Mouse (Mus musculus) gastrocnemius, postnatal 4 days (tissue): ENCODE data around the gene Mprip. TPM values are rescaled to one million over a fixed set of nuclear protein-coding genes. Genes with fewer than 3 reads are reported as not detected.

Experiments
- DNase-seq, 2 experiments: peaks; one replicate each; pipeline ENCODE4 v3.0.0; 2021 to 2022; ENCODE audit warnings: low spot score in 2 of 2, mixed read lengths in 2 of 2
- total RNA-seq, 2 experiments: library from RNA; stranded (reverse); gene quantifications; 2 replicates each; pipeline ENCODE4 v1.2.3; 2021

The Mprip gene
- total RNA-seq, 2 experiments from 2014 or later = 213 to 215 TPM

DNA sequence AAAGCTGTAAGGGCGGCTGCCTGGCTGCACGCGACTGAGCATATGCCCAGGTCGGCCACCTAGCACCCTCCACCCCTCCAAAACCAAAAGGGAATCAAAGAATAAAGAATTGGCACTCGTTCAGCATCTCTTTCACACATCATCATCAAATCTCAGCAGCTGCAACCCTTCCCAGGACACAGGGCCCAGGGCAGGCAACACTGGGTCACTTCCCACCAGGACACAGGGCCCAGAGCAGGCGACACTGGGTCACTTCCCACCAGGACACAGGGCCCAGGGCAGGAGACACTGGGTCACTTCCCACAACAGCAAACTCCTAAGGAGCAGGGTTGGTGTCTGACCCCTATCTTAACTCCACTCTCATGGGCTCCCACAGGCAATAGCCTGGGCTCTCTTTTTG, 132.3 kb downstream of the Mprip start:
- no peak for DNase-seq

DNA sequence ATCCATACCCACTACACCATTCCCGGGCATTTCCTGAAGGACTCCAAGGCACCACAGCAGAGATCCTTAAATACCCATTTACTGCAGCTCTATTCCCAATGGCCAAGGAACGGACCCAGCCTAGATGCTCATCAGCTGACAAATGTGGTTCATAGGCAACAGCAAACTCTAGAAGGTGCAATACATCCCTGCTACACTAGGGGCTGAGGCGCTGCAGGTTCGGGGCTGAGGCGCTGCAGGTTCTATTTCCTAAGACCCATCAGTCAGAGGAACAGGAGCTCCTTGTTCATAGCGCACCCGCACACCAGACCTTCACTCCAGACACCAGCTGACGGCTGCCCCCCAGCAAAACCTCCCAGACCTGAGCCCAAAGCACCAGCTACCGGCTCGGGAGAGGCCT, 139.3 kb downstream of the Mprip start:
- no peak for DNase-seq

DNA sequence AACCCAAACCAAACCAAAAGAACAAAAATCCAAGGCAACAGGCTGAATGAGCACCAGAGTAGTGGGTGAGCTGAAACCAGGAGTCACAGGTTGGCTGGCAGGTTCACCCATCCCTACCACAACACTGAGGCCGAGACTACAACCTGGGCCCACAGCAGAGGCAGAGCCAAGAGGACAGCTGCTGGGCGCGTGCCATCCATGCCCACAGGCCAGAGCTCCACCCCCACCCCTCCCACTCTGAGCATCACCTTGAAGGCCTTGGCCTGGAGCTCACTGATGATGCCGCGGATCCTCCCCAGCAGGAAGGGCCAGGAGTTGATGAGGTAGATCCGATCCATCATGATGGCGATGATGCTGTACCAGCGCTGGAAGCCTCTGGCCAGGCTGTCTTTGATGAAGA, 140.8 kb downstream of the Mprip start:
- no peak for DNase-seq

DNA sequence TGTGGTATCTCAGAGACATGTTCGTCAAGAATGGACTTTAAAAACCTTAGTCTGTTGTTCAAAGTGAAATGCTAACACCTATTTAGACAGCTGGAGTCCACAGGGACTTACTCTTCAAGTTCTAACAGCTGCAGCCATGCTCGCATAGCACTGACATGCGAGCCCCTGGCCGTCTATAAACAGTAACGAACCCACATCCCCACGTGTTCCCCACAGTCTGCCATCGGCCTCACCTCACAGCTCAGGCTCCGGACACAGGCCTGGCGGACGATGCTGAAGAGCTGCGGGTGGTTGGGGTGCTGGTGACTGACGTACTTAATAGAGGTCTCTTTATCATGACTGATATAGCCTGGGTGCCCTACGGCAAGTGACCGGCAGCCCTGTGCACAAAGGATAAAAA, 142.4 kb downstream of the Mprip start:
- no peak for DNase-seq

DNA sequence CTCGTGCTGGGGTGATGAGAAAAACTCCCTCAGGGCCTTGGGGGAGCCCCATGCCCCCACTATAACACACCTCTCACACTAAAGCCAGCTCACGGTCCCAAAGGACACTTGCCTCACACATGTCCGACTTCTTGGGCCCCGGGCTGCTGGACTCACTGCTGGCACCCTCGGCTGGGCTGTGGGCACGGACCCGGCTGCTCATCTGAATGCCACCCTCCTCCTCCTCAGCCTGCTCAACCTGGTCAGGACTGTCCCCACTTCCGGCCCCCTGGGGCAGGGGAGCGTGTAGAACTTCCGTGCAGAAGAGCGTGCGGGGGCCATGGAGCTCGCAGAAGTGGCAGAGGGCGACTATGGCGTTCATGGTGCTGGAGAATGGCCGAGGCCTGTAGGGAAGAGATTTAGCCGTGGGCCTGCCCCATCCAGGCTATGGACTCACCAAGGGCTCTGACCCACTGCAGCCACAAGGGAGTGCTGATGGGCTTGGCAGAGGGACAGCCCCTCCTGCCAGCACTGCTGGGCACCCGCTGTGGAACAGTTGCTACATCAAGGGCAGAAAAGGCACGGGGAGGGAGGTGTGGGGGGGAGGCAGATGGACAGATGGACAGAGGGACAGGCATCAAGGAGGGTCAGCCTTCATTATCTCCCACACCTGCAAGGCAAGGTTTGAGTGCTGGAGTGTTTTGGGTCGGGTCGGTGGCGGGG, 143.5 kb downstream of the Mprip start:
- no peak for DNase-seq

DNA sequence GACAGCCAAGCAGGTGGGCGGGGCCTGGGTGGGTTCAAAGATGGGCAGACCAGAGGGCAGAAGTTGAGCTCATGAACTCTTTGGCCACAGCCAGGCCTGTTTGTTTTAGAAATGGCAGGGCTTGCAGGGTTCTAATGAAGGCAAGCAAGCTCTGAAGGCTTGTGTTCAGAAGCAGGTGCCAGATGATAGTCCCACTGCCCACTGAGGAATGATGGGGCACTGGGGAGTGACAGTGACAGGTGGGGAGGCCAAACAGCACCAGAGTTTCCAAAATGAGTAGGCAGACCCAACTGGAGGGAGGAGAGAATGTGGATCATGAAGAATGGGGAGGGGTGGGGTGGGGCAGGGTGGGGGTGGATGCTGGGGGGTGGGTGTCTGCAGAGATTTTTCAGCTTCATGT, 144.2 kb downstream of the Mprip start:
- no peak for DNase-seq

DNA sequence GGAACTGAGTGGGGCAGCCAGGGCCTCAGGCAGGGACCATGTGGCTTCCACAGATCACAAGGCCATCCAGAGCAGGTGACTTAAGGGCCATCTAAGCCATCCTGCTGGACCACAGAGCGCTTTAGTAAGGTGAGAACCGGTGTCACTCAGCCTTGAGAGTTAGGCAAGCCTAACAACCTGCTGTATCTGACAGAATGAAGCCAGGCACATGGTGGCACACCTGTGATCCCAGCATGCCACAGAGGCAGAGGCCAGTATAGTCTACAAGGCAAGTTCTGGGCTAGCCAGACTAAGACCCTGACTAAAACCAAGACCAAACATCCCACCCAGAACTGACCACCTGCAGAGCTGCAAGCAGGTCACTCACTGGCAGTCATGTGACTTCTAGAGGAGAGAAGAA, 144.6 kb downstream of the Mprip start:
- DNase-seq = no peak

DNA sequence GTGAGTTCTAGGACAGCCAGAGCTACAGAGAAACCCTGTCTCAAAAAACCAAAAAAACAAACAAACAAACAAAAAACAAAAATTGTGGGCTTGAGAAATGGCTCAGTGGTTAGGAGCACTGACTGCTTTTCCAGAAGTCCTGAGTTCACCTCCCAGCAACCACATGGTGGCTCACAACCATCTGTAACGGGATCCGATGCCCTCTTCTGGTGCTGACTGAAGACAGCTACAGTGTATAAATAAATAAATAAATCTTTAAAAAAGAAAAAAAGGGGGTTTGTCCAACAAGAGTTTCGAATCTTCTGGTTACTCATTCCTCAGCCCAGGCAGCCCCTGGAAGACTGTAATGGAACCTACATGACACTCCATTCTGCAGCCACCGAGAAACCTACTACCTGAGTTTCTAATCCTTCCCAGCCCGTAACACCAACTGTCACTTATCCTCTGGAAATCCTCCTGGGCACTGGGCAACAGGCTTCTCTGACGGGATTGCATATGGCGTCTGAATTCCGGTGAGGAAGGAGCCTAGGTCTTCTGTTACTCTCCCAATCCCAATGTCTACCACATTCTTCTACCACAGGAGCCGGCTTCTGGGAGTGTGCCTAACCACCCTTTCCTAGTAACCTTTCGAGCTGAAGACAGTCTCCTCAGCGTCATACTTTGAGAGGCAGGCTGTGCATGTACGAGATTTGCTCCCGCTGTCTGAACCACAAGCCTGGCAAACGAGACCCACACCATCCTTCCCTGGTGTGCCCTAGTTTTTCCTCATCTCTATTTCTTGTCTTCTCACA, 147.3 kb downstream of the Mprip start:
- no peak for DNase-seq

DNA sequence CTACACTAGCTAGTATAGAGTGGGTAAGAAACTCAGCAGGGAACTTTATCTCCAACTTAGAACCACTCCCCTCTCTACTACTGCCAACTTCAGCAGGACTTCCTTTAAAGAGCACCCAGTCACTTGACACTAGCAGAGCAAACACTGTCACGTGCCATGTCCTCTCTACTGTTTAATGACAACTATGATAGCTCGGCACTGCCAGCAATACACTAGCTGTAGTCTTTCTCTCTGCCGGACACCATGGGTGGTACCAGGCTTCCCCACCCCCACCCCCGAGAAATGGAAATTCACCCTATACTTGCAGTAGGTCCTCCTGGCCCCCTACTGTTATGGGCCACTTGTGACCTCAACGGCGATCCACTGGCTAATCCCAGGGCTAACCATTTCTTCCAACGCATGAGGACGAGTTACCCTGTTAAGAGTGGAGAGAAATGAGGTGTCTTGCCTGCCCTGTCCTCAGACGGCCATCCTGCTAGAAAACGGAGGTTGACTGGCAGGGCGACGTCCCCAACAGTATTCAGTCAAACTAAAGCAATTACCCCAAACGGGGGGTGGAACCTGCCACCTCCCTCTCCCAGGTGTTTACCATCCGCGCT, 148.1 kb downstream of the Mprip start:
- DNase-seq = no peak

DNA sequence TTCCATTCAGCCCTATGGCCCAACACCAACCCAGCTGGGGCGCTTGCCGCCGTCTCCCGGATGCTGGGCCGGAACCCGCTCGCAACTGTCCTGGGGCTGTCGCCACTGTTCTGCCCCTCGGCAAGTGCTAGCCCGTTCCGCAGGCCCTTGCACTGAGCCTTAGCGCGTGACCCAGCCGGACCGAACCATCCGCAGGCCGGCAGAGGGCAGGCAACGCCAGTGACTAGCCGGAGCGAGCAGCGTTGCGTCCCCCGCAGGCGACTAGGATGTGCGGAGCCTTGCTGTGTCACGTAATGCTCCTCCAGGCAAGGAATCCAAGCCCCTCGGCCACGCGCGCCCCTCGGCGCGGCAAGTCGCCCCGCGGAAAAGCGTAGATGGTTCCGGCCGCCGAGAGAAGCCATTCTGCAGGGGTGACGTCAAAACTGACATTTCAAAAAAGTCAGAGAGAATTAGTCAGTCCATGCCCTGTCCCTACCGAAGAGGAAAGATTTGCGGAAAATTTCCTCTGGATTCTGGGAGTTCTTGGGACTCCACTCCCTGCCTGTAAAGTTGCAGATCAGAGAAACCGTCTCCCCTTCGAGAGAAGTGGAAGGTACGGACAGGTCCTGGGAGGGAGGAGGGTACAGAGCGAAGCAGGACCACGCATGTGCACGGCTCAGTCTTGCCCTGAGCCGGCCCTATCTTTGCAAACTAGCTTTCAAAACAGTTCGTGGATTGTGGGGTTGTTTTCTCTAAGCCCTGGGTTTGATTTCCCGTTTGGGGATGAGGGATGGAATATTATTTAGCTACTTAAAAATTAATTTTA, 148.8 kb downstream of the Mprip start, which contains the start of gene Flcn:
Gene Flcn, minus strand, starts transcription at position 347 of the 805 bp plus-strand sequence.
- DNase-seq = peak; percentile 57 to 85

DNA sequence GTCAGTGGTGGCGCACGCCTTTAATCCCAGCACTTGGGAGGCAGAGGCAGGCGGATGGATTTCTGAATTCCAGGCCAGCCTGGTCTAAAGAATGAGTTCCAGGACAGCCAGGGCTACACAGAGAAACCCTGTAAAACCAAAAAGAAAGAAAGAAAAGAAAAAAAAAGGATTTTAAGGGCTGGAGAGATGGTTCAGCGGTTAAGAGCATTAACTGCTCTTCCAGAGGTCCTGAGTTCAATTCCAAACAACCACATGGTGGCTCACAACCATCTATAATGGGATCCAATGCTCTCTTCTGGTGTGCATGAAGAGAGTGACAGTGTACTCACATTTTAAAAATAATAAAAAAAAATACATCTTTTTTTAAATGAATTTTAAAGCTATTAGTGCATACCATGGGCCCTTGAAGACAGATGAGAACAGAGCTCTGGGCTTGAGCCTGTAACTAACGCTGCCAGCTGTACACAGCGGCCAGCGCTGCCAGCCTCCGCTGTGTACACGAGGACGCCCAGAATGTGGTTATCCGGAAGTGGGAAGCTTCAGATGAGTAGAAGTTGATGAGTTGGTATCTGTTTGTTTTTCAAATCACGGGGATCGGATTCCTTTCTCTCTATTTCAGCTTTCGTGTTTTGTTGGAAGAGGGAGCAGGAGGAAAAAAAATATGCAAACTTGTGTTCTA, 149.5 kb downstream of the Mprip start:
- no peak for DNase-seq

DNA sequence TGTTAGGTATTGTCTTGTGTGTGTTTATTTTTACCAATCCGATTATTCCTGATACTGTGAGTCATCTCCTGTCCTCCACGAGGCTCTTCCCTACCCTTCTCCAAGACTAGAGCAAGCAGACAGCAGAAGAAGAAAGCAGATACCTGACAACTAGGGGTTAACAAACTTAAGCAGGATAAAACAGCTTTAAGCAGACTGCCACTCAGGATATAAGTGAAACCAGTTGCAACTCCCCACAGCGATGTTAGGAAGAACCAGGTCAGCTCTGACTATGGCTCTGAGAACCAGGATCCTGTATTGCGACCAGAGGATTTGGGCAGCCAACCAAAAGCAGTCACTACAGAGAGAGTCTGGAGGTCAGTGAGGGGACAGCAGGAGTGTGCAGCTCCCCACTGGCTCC, 150.1 kb downstream of the Mprip start:
- no peak for DNase-seq

DNA sequence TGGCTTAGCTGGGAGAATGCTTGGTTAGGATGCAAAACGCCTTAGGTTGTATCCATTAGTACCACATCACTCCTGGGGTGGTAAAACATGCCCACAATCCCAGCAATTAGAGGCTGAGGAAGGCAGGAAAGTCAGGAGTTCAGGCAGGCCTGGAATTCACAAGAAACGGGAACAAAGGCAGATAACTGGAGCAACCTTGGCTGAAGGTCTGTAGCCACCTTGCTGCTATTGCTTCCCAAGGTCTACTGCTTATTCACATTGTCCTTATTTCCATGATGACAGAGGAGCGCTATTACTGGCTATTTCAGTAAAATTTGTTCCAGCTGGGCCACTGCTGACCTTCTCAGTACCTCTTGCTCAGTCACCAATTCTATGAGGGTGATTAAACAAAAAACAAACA, 152.2 kb downstream of the Mprip start:
- DNase-seq = no peak

DNA sequence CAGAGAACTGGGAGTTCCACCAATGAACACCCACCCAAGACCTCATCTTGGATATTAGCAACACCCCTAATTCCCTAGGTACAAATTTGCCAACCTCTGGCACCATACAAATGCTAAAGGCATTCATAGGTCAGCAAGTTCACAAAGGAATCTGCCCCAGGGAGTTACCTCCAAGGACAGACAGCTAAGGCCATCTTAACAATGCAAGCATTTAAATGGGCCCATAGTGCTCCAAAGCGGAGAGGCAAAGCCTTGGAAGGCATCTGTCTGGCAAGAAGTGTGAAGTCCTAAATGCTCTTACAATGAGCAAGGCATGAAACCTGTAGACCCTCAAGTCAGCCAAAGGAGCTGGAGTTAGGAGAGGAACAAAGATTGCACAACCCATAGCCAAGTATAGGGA, 153.2 kb downstream of the Mprip start:
- no peak for DNase-seq

DNA sequence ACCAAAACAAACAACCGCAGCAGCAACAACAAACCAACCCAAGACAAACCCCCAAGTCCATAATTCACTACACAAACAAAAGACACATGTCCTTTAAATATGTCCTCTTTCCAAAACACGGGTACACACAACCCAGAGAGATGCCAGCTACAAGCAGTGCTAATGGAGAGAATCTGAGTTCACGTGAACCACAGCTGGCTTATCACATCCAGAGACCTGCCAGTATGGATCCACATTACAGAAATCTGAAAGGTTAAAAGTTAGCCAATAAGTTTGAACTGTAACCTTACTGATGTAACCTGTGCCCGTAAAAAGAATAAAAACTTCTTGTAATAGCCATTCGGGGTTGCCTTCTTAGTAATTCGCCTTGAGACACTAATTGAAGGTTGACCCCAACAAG, 153.8 kb downstream of the Mprip start:
- no peak for DNase-seq

DNA sequence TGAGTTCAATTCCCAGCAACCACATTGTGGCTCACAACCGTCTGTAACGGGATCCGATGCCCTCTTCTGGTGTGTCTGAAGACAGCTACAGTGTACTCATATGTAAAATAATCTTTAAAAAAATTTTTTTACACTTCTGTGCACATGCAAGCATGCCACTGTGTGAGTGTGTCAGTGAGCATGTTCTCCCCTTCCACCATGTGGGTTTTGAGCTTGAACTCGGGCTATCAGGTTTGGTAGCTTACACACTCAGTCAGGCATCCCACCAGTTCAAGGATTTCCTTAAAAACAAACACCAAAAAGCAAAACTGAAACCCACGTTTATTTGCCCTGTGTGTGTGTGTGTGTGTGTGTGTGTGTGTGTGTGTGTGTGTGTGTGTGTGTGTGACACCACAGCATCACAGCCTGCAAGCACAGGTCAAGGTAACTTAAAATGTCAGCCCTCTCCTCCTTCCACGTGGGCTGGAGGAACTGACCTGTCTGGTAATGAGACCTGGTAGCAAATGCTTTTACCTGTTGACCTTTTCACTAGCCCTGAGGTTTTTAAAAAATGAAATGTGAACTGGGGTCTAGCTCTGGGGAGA, 154.5 kb downstream of the Mprip start:
- no peak for DNase-seq

DNA sequence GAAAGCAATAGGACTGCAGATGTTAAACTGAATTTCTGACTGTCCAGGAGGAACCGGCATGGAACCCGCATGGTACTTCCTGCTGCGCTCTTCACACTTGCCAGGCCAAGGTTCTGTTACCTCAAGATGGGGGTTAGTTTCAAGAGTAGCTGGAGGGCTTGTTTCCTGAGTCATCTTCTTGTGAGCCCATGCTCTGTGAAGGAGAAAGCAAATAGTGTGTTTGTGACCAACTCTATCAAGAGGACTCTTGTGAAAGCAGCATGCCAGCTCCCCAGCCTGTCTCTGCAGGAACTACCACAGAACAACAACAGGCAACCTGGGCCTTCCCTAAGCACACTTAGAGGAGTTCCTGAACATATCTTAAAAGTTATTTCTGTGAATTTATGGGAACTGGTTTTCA, 156.8 kb downstream of the Mprip start:
- DNase-seq = no peak

DNA sequence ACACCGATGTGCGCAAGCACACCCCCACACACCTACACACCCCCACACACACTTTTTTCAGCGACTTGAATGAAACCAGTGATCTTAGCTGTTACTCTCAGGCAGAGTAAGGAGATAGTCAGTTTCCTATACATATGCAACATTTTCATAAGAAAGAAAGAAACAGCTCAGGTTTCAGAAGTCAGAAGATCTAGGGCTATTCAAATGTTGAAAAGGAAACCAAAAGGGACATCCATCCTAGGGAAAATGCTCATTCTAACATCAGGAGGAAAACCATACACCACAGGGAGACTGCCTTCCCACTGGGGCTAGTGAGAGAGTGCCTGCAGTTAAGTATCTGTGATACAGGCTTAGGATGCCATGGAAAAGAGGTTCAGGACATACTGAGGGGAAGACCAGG, 160.5 kb downstream of the Mprip start:
- DNase-seq = no peak
